Mouse (Mus musculus) gastrocnemius, adult 2 months (tissue): Measurements from ENCODE around the gene Nadk. TPM values are rescaled to one million over a fixed set of nuclear protein-coding genes. Genes with fewer than 3 reads are reported as not detected.
"Not testable (repeated sequence)": the region's sequence is repeated elsewhere in the genome, so short reads cannot be mapped to it uniquely, and the experiment has no call there.

Experiments used
- DNase-seq: peaks from one replicate; pipeline ENCODE4 v3.0.0; 2022
- H3K27ac ChIP-seq: fragments of 200-600 bp; 2 replicates; pipeline ENCODE4 v1.8.1; 2022; ENCODE audit warnings: mild to moderate bottlenecking
- H3K4me3 ChIP-seq: fragments of 200-600 bp; 2 replicates; pipeline ENCODE4 v1.8.1; 2022; ENCODE audit warnings: mild to moderate bottlenecking, moderate library complexity
- CTCF ChIP-seq: fragments of 200-600 bp; IDR thresholded peaks from 2 replicates; pipeline ENCODE4 v1.8.1; 2022; ENCODE audit warnings: antibody characterized with exemption, mild to moderate bottlenecking, moderate library complexity
- intact Hi-C: fragments of 180-260 bp; cut with DNase I; formaldehyde crosslinking; loops from one replicate; pipeline ENCODE4 v1.15.1; 2025
- total RNA-seq, 2 experiments: library from RNA; stranded (reverse); gene quantifications; 2 replicates each; pipeline ENCODE4 v1.2.3; 2021

The Nadk gene
- total RNA-seq, 2 experiments from 2014 or later: 16.4 to 21.5 TPM

DNA sequence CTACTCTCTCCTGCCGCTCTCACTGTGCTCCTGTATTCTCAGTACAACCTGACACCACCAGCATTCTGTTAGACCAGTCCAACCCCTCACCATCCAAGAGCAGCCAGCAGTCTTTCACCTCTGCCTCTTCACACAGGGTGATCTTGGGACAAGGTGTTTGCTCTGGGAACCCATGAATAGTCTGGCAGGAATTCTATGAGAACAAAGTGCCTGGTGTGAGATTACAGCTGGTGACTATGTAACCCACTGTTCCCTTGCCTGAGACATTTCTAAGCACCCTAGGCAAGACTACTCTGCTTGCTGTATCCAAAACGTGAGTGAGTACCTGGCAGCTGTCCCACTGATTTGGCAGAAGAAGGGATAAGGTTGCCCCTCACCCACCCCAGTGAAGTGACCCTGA lies 1.2 kb upstream of the Nadk start:
- TF ChIP-seq CTCF: no peak
- intact Hi-C loops: loop anchor here (2.0 kb wide), 1 partner anchor 68 kb away; no protein-coding TSS in a partner anchor
- H3K4me3 ChIP-seq: no peak overlapping the region
- DNase-seq: no peak
- H3K27ac ChIP-seq: peak overlapping the region; percentile 96; the same call in 1 of the 2 replicates

DNA sequence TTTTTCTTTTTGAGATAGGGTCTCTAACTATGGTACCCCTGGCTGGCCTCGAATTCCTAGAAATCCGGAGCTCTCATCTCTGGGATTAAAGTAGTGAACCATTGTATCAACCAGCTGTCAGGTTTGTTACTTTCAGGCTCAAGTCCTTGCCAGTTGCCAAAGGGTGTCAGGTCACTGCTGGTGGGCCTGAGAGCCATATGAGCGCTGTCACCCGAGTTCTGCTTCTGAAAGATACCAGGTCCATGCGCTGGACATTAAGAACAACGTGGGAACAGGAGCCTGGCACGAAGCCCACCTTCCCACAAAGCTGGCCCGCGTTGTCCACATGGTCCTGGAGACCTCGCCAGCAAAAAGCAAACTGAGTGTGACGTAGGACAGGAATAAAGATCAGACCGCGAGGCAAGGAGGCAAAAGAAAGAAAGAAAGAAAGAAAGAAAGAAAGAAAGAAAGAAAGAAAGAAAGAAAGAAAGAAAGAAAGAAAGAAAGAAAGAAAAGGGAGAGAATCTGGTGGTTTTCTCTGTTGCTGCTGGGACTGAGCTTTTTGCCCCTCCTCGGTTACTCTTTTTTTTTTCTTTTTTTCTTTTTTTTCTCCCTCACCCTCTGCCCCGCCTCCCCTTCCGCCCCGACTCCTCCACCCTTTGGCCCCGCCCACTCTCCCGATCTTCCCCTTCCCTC lies 684 bp downstream of the Nadk start:
- Histone ChIP-seq H3K27ac (peak overlapping the region; percentile 96), H3K4me3 (peak overlapping the region; percentile 76)
- intact Hi-C loops: no loop called here
- peak; percentile 75 for DNase-seq
- no peak for TF ChIP-seq CTCF

DNA sequence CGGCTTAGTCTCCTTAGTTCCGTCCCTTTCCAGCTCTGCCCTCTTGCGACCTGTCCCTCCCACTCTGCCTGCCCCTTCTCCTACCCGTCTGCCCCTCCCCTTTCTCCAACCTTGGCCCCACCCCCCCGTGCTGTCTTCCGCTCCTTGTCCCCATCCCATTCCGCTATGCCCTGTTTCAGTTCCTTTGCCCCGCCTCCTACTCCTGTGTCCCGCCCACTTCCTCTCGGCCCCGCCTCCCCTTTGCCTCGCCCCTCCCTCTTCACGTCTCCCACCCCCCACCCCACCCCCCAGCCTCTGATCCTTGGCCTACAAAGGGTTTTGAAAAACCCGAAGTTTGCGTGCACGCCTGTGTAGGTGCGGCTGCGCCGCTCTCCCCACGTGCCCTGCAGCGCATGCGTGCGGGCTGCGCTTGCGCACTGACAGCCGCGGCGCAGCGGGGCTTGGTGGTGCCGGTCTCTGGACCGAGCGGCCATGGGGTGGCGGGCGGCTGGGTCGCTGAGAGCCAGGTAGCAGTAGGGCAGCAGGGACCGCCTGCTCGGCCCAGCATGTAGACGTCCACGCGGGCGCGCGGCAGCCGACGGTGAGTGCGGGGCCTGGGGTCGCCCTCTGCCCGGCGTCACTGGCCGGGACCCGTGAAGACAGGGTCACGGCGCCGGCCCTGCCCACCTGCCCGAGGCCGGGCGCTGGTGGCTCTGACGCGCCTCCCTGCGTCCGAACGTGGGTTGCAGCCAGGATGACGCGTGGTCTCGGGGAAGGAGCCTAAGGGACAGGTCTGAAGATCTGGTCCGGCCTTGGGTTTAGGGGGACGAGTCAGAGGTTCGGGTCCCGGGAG lies 1.4 kb downstream of the Nadk start:
- intact Hi-C loops: no loop called here

DNA sequence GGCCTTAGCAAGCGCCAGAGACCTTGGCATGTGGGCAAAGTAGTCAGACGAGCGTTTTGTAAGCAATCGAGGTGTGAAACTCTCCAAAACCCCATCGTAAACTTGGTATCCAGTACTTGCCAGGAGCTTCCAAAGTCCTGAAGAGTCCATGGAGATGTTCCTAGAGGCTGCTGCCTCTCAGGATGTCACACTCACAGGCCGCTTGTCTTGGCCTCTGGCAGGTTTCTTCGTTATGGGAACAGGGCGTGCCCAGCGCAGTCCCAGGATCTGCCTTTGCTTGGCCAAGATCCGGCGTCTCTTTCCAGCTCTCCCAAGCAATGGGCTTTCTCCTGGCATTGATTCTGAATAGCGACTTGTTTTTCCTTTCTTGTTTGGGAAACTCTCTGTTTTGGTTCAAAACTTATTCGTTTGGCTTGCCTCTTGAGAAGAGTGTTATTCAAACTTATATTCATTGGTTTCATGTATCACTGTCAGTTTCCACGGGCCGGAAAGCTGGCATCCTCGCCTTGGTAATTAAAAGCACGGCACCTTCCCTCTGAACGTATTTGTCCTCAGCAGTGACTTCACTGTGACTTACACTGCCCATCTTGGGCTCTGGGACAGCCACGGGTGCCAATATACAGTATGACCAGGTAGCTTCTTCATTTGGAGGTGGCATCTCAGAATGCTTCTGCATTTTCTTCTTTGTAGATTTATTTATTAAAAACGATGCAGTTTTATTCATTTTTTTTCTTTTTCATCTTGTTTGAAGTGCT lies 2.3 kb downstream of the Nadk start:
- intact Hi-C loops: loop anchor here (5.0 kb wide), 1 partner anchor 192 kb away; no protein-coding TSS in a partner anchor
- H3K4me3 ChIP-seq: peak overlapping the region; percentile 76

More for the DNA sequence above, 1.4 kb downstream of the Nadk start:
- DNase-seq: peak; percentile 96
- TF ChIP-seq CTCF: peak; percentile 46; the same call in 1 of the 2 replicates
- peak overlapping the region; percentile 96 for H3K27ac ChIP-seq
- peak overlapping the region; percentile 76 for H3K4me3 ChIP-seq

DNA sequence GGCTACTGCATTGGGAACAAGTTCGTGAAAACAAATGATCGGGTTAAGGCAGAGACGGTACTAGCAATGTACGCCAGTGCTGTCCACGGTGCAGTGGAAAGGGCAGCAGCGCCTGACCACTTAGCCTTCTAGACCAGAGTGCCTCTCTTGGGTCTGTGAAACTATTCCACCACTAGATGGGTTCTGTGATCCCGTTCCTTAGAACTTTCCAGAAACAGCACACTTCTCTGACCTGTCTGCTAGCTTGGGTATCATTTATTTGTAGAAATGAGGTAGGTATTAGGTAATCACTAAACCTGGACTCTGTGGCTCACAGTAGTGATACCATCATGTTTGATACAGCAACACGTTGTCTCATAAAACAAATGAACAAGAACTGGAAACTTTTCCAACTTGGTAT lies 4.4 kb downstream of the Nadk start:
- TF ChIP-seq CTCF: no peak
- intact Hi-C loops: loop anchor here (5.0 kb wide), 1 partner anchor 194 kb away; no protein-coding TSS in a partner anchor
- Histone ChIP-seq H3K4me3 (no peak overlapping the region; the same call in 1 of the 2 replicates), H3K27ac (peak overlapping the region; percentile 38)
- no peak for DNase-seq

More for the DNA sequence above, 2.3 kb downstream of the Nadk start:
- DNase-seq: peak; percentile 81
- TF ChIP-seq CTCF: no peak
- H3K27ac ChIP-seq: peak overlapping the region; percentile 96

DNA sequence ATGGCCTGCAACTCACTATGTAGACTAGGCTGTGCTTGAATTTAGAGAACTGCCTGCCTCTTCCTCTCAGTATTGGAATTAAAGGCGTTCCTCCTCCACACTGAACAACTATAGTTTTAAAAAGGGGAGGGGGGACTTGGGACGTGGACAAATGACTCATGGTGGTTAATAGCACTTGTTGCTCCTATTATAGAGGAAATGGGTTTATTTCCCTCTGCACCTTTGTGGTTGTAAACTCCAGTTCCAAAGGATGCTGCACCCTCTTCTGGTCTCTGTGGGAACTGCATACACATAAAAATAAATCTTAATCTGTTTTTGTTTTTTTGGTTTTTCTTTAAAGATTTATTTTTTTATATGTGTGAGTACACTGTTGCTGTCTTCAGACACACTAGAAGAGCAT lies 6.0 kb downstream of the Nadk start:
- Histone ChIP-seq H3K27ac (peak overlapping the region; percentile 61), H3K4me3 (no peak overlapping the region)
- no peak for DNase-seq
- TF ChIP-seq CTCF: peak; percentile 84
- intact Hi-C loops: loop anchor here (1.0 to 5.0 kb wide), 2 partner anchors 87 to 196 kb away; no protein-coding TSS in a partner anchor

DNA sequence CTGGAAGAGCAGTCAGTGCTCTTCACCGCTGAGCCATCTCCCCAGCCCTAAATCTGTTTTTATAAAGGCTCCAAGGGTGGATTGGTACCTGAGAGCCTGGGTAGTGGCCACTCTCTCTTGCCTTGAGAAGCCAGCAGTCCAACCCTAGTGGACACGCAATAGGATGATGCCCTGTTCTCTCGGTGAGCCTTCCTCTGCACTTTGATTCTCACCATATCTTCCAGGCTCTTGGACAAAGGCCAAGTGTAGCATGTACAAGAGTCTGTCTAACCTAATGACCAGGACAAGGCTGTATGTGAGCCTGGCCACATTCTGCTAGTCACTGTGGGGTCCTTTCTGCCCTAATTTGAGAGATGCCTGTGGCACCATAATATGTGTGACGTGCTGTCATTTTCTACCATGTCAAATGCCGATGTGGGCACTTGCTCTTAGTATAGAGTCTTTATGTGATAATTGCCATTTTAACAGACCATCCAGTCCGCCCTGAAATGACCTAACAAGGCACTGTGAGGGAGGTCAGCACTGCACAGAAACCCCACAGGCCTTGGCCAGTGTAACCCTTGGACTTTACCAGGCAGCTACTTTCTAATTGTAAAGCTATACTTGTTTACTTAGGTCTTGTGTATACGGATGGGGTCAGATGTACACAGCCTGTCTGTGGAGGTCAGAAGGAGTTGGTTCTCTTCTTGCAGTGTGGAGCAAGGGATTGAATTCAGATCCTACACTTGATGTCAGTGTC lies 6.6 kb downstream of the Nadk start:
- intact Hi-C loops: loop anchor here (1.0 to 5.0 kb wide), 2 partner anchors 88 to 196 kb away; no protein-coding TSS in a partner anchor
- no peak for DNase-seq
- no peak overlapping the region for H3K4me3 ChIP-seq
- peak overlapping the region; percentile 61 for H3K27ac ChIP-seq
- TF ChIP-seq CTCF: no peak

DNA sequence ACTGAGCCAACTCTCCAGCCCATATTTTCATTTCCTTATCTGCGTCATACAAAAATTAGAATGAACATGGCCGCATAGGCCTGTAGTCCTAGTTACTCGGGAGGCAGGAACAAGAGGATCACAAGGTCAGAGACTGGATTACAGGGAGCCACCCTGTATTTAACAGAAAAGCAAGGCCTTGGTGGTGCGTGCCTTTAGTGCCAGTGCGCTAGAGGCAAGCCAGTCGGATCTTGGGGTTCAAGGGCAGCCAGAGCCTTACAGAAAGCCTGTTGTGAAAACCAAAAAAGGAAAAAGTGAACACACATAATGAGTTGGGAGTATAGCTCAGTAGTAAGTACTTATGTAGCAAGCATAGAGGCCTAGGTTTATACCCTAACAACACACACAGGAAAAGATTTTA lies 7.6 kb downstream of the Nadk start:
- Histone ChIP-seq H3K27ac (peak overlapping the region; percentile 63; the same call in 1 of the 2 replicates), H3K4me3 (no peak overlapping the region)
- intact Hi-C loops: loop anchor here (5.0 kb wide), 1 partner anchor 198 kb away; no protein-coding TSS in a partner anchor
- DNase-seq: no peak
- no peak for TF ChIP-seq CTCF

DNA sequence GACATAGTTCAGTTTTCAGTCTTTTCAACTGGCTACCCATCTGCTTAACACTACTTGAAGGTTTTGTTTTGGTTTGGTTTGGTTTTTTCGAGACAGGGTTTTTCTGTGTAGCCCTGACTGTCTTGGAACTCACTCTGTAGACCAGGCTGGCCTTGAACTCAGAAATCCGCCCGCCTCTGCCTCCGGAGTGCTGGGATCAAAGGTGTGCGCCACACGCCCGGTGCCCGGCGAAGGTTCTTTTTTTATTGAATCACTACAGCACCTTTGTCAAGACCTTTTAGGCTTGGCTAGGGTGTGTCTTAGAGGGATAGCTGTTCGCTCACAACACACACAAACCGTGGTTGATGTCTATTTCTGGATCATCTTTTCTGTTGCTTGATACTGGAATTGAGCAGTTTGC lies 8.1 kb downstream of the Nadk start:
- intact Hi-C loops, H3K4me3 ChIP-seq, DNase-seq: not testable (repeated sequence)
- peak overlapping the region; percentile 63; the same call in 1 of the 2 replicates for H3K27ac ChIP-seq

DNA sequence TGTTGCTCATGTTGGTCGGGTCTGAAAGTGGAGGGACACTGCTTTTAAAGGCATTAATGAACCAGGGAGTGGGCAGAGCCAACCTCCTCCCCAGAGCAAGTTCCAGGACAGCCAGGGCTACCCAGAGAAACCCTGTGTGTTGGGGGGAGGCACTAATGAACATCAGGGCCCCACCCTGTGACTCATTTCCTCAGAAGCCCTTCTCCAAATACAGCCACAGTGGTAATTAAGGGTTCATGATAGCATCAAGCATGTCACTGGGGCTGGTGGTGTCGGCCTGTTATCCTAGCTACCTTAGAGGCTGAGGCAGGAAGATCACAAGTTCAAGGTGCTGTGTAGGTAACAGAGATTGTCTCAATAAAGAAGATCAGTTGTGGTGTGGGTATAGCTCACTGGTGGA lies 9.3 kb downstream of the Nadk start:
- TF ChIP-seq CTCF: no peak
- H3K27ac ChIP-seq: peak overlapping the region; percentile 73
- intact Hi-C loops: no loop called here
- DNase-seq: no peak
- H3K4me3 ChIP-seq: no peak overlapping the region

DNA sequence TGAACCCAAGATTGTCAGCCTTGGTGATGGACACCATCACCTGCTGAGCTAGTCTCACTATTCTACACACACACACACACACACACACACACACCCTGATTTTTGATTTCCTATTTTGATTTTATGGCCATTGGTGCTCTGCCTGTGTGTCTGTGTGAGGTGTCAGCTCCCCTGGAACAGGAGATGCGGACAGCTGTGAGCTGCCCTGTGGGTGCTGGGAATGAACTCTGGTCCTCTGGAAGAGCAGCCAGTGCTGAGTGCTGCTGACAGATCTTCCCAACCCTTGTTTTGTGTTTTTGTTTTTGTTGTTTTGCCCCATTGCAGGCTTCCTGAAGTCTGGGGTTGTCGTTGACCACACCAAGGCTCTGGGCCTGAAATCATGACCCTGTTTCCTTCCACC lies 11.0 kb downstream of the Nadk start:
- Histone ChIP-seq H3K27ac (peak overlapping the region; percentile 92), H3K4me3 (0 out of 2 replicates have a peak overlapping the region, but pooled peaks have one; percentile 1)
- intact Hi-C loops: no loop called here
- DNase-seq: no peak
- no peak for TF ChIP-seq CTCF
